Mouse (Mus musculus) erythroblast, embryonic 14.5 days (primary cell): ENCODE measurements around the gene Fam98c.

ENCODE experiments used
- GATA1 ChIP-seq: IDR thresholded peaks from 2 replicates; pipeline ENCODE4 v1.6.1; 2012; ENCODE audit warnings: low read length, inconsistent platforms, mixed read lengths
- TAL1 ChIP-seq: IDR thresholded peaks from 3 replicates; pipeline ENCODE4 v1.6.1; 2012; ENCODE audit warnings: low read length, inconsistent platforms, mixed read lengths

DNA sequence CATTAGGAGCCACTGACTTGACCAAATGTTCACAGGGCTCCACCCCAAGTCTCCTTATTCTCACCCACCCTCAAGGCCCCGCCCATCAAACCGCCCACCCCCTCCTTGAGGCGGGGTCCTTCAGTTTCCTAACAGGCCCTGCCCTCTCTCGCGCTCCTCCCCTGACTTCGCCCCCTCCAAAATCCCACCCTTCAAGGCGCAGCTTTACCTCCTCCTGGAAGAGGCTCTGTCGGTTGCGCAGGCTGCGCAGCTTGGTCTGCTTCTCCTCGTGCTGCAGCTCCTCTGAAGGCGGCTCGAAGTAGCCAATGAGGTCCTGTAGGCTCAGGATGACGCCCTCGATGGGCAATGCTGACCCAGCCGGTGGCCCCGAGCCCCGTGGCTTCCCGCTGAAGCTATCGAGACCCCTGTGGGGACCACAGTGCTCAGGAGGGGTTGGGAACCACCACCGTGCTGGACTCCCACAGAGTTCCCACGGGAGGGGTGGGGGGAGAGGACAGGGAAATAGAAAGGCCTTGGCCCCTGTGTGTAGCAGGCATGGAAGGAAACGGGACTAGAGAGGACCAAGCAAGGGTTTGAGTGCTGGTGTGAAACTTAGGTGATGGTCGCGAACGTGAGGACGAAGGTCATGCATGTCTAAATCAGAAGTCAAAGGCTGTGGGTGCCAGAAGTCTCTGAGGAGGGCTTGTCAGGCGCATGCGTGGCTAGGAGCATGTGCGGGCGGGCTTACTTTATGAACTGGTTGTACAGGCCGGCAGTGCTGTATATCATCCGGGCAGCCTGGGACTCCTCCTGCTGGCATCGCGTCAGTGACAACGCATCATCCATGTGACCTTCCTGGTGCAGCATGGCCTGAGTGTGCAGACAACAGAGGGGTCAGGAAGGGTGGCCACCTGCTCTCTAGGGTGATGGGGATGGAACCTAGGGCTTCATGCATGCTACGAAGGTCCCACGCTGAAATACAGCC, 46.8 kb downstream of the Fam98c start:
- TF ChIP-seq GATA1 (no peak), TAL1 (no peak)
